Mouse (Mus musculus) embryonic facial prominence, embryonic 11.5 days (tissue): ENCODE data around the gene Olfr467. TPM values are rescaled to one million over a fixed set of nuclear protein-coding genes. Genes with fewer than 3 reads are reported as not detected.
A peak's percentile ranks its signal among the peaks of the same experiment; 100 is the strongest.
"Not testable (repeated sequence)": the region's sequence is repeated elsewhere in the genome, so short reads cannot be mapped to it uniquely, and the experiment has no call there.

Experiments used
- ATAC-seq: fragments of 200-750 bp; cut with Nextera tagmentation; replicated peaks from 2 replicates; pipeline ENCODE4 v1.8.0; 2017; ENCODE audit warnings: low read depth; ENCODE audit not compliant: insufficient number of reproducible peaks, low FRiP score, low TSS enrichment
- DNase-seq: peaks from one replicate; pipeline ENCODE4 v3.0.0-alpha.2; 2015; ENCODE audit warnings: low spot score
- H3K27ac ChIP-seq: fragments of 300-500 bp; sonication (generic); replicated peaks from 2 replicates; pipeline ENCODE4 v1.5.1; 2014; ENCODE audit warnings: mild to moderate bottlenecking, low read depth, low read length, control low read depth
- H3K27me3 ChIP-seq: fragments of 300-500 bp; sonication (generic); 2 replicates; pipeline ENCODE4 v1.6.1; 2014; ENCODE audit warnings: mild to moderate bottlenecking, low read length, moderate library complexity, mixed read lengths; ENCODE audit not compliant: control insufficient read depth, insufficient read depth
- H3K36me3 ChIP-seq: fragments of 300-500 bp; sonication (generic); replicated peaks from 2 replicates; pipeline ENCODE4 v1.6.1; 2014; ENCODE audit warnings: low read depth, mild to moderate bottlenecking, low read length, moderate library complexity, mixed read lengths; ENCODE audit not compliant: control insufficient read depth, insufficient read depth
- H3K4me1 ChIP-seq: fragments of 300-500 bp; sonication (generic); 2 replicates; pipeline ENCODE4 v1.6.1; 2014; ENCODE audit warnings: low read length, mixed read lengths; ENCODE audit not compliant: control insufficient read depth, insufficient read depth
- H3K4me2 ChIP-seq: fragments of 300-500 bp; sonication (generic); 2 replicates; pipeline ENCODE4 v1.6.1; 2014; ENCODE audit warnings: low read depth, mild to moderate bottlenecking, control low read depth, low read length, moderate library complexity
- H3K4me3 ChIP-seq: fragments of 300-500 bp; sonication (generic); 2 replicates; pipeline ENCODE4 v1.5.1; 2014; ENCODE audit warnings: low read depth, low read length, control low read depth
- H3K9ac ChIP-seq: fragments of 300-500 bp; sonication (generic); replicated peaks from 2 replicates; pipeline ENCODE4 v1.6.1; 2014; ENCODE audit warnings: mild to moderate bottlenecking, control low read depth, low read length
- H3K9me3 ChIP-seq: fragments of 300-500 bp; sonication (generic); replicated peaks from 2 replicates; pipeline ENCODE4 v1.6.1; 2016; ENCODE audit warnings: mild to moderate bottlenecking, low read length, inconsistent platforms, mixed read lengths; ENCODE audit not compliant: control insufficient read depth
- WGBS: fragments of 180-500 bp; shearing (Covaris S2); extraction: QIAGEN DNeasy Blood & Tissue Kit; methylation state at CpG from one replicate; pipeline ENCODE4 v1.1.7; 2014; 5-methylcytosine and 5-hydroxymethylcytosine counted together
- polyA plus RNA-seq: library from polyadenylated mRNA; unstranded; fragments of >200 nt; fragmentation: Nextera tagmentation; extraction: Ambion mirVana; gene quantifications from 2 replicates; pipeline ENCODE4 v1.2.1, GENCODE M21; 2014

The Olfr467 gene
- polyA plus RNA-seq, 1 experiment from 2014 or later = not detected

DNA sequence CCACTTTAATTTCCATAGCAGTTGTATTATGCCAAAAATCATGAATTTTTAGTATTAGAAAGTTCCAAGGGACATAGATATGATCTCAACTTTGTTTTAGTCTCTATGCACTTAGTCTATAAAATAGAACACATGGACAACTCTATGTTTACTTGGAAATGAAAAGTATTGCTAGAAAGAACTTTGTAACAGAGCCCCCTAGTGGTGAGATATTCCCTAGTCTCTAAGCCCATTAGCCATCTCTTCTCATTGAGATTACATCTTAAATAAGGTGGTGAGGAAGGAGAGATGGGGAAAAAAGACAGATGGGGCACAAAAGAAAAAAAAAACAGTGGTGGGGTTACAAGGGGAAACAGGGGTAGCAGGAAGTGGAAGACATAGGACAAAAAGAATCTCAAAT, 7.4 kb downstream of the Olfr467 start:
- no peaks in the 10 kb centered on the region for H3K36me3 ChIP-seq
- H3K27ac ChIP-seq = no peak overlapping the region
- H3K4me1 ChIP-seq = no peaks in the 10 kb centered on the region
- H3K4me3 ChIP-seq = no peak overlapping the region
- peak; percentile 48 for DNase-seq
- H3K9me3 ChIP-seq = no peaks in the 10 kb centered on the region
- no peak overlapping the region for H3K4me2 ChIP-seq
- no peak for ATAC-seq
- H3K27me3 ChIP-seq = no peaks in the 10 kb centered on the region
- H3K9ac ChIP-seq = no peak overlapping the region

DNA sequence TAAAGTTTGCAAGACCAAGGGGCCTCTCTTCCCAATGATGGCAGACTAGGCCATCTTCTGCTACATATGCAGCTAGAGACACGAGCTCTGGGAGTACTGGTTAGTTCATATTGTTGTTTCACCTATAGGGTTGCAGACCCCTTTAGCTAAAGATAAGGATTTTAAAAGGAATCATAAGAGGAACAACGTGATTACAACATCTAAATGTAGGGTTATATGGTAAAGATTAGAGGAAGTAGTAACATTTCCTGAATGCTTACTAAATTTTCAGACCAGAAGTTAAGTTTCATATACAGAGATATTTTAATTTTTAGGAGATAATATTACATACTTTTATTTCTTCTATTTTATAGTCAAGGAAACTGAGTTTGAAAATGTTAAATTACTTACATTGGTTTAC, 11.8 kb downstream of the Olfr467 start:
- DNase-seq, H3K9me3 ChIP-seq, ATAC-seq, H3K9ac ChIP-seq, H3K27me3 ChIP-seq, H3K27ac ChIP-seq, H3K4me2 ChIP-seq, H3K4me1 ChIP-seq, H3K4me3 ChIP-seq, H3K36me3 ChIP-seq: not testable (repeated sequence)
- WGBS = 71% methylated on average over 2 of the region's 2 CpGs

DNA sequence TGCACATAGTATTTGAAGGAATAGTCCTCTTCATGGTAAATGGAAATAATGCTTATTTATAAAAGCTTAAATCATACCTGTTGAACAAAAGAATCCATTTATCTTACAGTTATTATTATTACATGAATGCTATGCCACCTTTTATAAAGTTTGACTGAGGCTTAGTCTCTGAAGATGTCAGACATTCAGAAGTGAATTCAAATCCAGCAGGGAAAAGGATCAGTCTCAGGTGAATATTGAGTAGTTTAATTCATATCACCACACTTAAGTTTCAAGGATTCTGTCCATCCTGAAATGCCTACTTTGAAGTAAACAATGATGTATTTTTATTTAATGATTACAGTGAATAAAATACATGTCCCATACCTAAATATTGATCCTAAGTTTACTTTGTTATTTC, 13.4 kb downstream of the Olfr467 start, which contains the start of gene Olfr469:
Olfr469 (minus strand) TSS at position 101 of the 400 bp plus-strand sequence.
- H3K36me3 ChIP-seq, H3K9me3 ChIP-seq, H3K4me3 ChIP-seq, H3K4me1 ChIP-seq, DNase-seq, ATAC-seq, H3K27me3 ChIP-seq, H3K9ac ChIP-seq, H3K4me2 ChIP-seq, H3K27ac ChIP-seq: not testable (repeated sequence)

DNA sequence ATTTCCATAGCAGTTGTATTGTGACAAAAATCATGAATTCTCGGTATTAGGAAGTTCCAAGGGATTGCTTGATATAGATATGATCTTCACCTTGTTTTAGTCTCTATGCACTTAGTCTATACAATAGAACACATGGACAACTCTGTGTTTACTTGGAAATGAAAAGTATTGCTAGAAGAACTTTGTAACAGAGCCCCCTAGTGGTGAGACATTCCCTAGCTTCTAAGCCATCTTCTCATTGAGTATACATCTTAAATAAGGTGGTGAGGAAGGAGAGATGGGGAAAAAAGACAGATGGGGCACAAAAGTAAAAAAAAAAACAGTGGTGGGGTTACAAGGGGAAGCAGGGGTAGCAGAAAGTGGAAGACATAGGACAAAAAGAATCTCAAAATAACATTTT, 29.7 kb downstream of the Olfr467 start:
- Histone ChIP-seq H3K4me2 (no peak overlapping the region), H3K27ac (no peak overlapping the region), H3K9me3 (no peaks in the 10 kb centered on the region), H3K36me3 (no peaks in the 10 kb centered on the region), H3K27me3 (no peaks in the 10 kb centered on the region), H3K4me1 (no peaks in the 10 kb centered on the region), H3K4me3 (no peak overlapping the region), H3K9ac (no peak overlapping the region)
- DNase-seq (peak; percentile 71), ATAC-seq (no peak)
- WGBS = 76% methylated on average over 1 of the region's 1 CpGs

DNA sequence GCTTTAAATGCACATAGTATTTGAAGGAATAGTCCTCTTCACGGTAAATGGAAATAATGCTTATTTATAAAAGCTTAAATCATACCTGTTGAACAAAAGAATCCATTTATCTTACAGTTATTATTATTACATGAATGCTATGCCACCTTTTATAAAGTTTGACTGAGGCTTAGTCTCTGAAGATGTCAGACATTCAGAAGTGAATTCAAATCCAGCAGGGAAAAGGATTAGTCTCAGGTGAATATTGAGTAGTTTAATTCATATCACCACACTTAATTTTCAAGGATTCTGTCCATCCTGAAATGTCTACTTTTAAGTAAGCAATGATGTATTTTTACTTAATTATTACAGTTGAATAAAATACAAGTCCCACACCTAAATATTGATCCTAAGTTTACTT, 35.3 kb downstream of the Olfr467 start, which contains the start of gene Olfr470:
Olfr470 (minus strand) TSS at position 101 of the 400 bp plus-strand sequence.
- not testable (repeated sequence) for H3K27me3 ChIP-seq, H3K4me1 ChIP-seq, H3K9ac ChIP-seq, ATAC-seq, DNase-seq, H3K36me3 ChIP-seq, H3K27ac ChIP-seq, H3K4me3 ChIP-seq, H3K9me3 ChIP-seq, H3K4me2 ChIP-seq
- 78% methylated on average over 1 of the region's 1 CpGs for WGBS

Other genes starting within 250 kb of the Olfr467 start
- gene Olfml1, start 244.8 kb upstream of the Olfr467 start, polyA plus RNA-seq = 21.5 and 23.8 TPM in 2 replicates
- gene Ppfibp2, start 217.1 kb upstream of the Olfr467 start, polyA plus RNA-seq = 17.8 and 19.2 TPM in 2 replicates
- gene 5330417H12Rik, start 187.1 kb upstream of the Olfr467 start, polyA plus RNA-seq = not detected in 2 replicates
- gene Cyb5r2, start 54.2 kb upstream of the Olfr467 start, polyA plus RNA-seq = 0.29 and 0.31 TPM in 2 replicates
- gene Ovch2, start 11.1 kb upstream of the Olfr467 start, polyA plus RNA-seq = not detected in 2 replicates
- gene Olfr469, start 13.3 kb downstream of the Olfr467 start, polyA plus RNA-seq = not detected in 2 replicates
- gene Olfr470, start 35.2 kb downstream of the Olfr467 start, polyA plus RNA-seq = not detected in 2 replicates
- not detected in 2 replicates for gene Olfr472, start 85.6 kb downstream of the Olfr467 start, polyA plus RNA-seq
- gene Olfr473, start 118.2 kb downstream of the Olfr467 start, polyA plus RNA-seq = not detected in 2 replicates
- gene Olfr474, start 142.4 kb downstream of the Olfr467 start, polyA plus RNA-seq = not detected in 2 replicates
- not detected in 2 replicates for gene Olfr476, start 152.5 kb downstream of the Olfr467 start, polyA plus RNA-seq
- not detected in 2 replicates for gene Olfr477, start 174.4 kb downstream of the Olfr467 start, polyA plus RNA-seq
- not detected in 2 replicates for gene Olfr478, start 221.7 kb downstream of the Olfr467 start, polyA plus RNA-seq
- not detected in 2 replicates for gene Olfr479, start 238.4 kb downstream of the Olfr467 start, polyA plus RNA-seq